Mouse (Mus musculus) hindbrain, embryonic 12.5 days (tissue): ENCODE measurements around the gene Nwd2. TPM values are rescaled to one million over a fixed set of nuclear protein-coding genes. Genes with fewer than 3 reads are reported as not detected.

Source experiments
- ATAC-seq: fragments of 200-750 bp; cut with Nextera tagmentation; 2 replicates; pipeline ENCODE4 v1.8.0; 2017; ENCODE audit warnings: moderate TSS enrichment; ENCODE audit not compliant: low FRiP score
- H3K27ac ChIP-seq: fragments of 300-500 bp; sonication (generic); 2 replicates; pipeline ENCODE4 v1.5.1; 2016; ENCODE audit warnings: mild to moderate bottlenecking
- H3K27me3 ChIP-seq: fragments of 300-500 bp; sonication (generic); 2 replicates; pipeline ENCODE4 v1.6.1; 2016; ENCODE audit warnings: mild to moderate bottlenecking
- H3K36me3 ChIP-seq: fragments of 300-500 bp; sonication (generic); 2 replicates; pipeline ENCODE4 v1.6.1; 2016; ENCODE audit warnings: mild to moderate bottlenecking
- H3K4me1 ChIP-seq: fragments of 300-500 bp; sonication (generic); 2 replicates; pipeline ENCODE4 v1.6.1; 2016
- H3K4me2 ChIP-seq: fragments of 300-500 bp; sonication (generic); replicated peaks from 2 replicates; pipeline ENCODE4 v1.6.1; 2016; ENCODE audit warnings: mild to moderate bottlenecking
- H3K4me3 ChIP-seq: fragments of 300-500 bp; sonication (generic); 2 replicates; pipeline ENCODE4 v1.5.1; 2016; ENCODE audit warnings: mild to moderate bottlenecking
- H3K9ac ChIP-seq: fragments of 300-500 bp; sonication (generic); 2 replicates; pipeline ENCODE4 v1.6.1; 2016; ENCODE audit warnings: mild to moderate bottlenecking, moderate library complexity
- H3K9me3 ChIP-seq: fragments of 300-500 bp; sonication (generic); replicated peaks from 2 replicates; pipeline ENCODE4 v1.6.1; 2016; ENCODE audit warnings: mild to moderate bottlenecking
- WGBS: fragments of 180-500 bp; shearing (Covaris S2); methylation state at CpG from one replicate; pipeline ENCODE4 v1.1.7; 2016; 5-methylcytosine and 5-hydroxymethylcytosine counted together
- polyA plus RNA-seq: library from polyadenylated mRNA; unstranded; fragments of >200 nt; fragmentation: Nextera tagmentation; extraction: Ambion mirVana; gene quantifications from 2 replicates; pipeline ENCODE4 v1.2.1, GENCODE M21; 2016

Nwd2 gene
- polyA plus RNA-seq, 1 experiment from 2014 or later = 5.3 TPM

- Histone ChIP-seq H3K27me3 (no peaks in the 10 kb centered on the region), H3K9me3 (no peaks in the 10 kb centered on the region)
- WGBS = 82% methylated on average over 8 of the region's 8 CpGs
These were observed 173.0 kb downstream of the Nwd2 start for GRCm38 (mm10) chr5:63821860-63822259.

GRCm38 (mm10) chr5:63823362-63824332 is 174.7 kb downstream of the Nwd2 start:
- H3K36me3 ChIP-seq = no peaks in the 10 kb centered on the region
- H3K9me3 ChIP-seq = no peaks in the 10 kb centered on the region
- H3K4me3 ChIP-seq = no peak overlapping the region
- H3K4me1 ChIP-seq = 0 out of 2 replicates have a peak, but pooled peaks cover 3% of the 10 kb centered on the region
- H3K27ac ChIP-seq = no peak overlapping the region
- H3K9ac ChIP-seq = no peak overlapping the region
- WGBS = 80% methylated on average over 10 of the region's 10 CpGs
- H3K27me3 ChIP-seq = no peaks in the 10 kb centered on the region
- H3K4me2 ChIP-seq = no peak overlapping the region
- no peak for ATAC-seq

More at GRCm38 (mm10) chr5:63821860-63822259, 173.0 kb downstream of the Nwd2 start:
- no peak overlapping the region for H3K9ac ChIP-seq
- ATAC-seq = no peak
- no peak overlapping the region for H3K4me2 ChIP-seq
- no peaks in the 10 kb centered on the region for H3K4me1 ChIP-seq
- no peak overlapping the region for H3K27ac ChIP-seq
- H3K36me3 ChIP-seq = no peaks in the 10 kb centered on the region
- no peak overlapping the region for H3K4me3 ChIP-seq

DNA sequence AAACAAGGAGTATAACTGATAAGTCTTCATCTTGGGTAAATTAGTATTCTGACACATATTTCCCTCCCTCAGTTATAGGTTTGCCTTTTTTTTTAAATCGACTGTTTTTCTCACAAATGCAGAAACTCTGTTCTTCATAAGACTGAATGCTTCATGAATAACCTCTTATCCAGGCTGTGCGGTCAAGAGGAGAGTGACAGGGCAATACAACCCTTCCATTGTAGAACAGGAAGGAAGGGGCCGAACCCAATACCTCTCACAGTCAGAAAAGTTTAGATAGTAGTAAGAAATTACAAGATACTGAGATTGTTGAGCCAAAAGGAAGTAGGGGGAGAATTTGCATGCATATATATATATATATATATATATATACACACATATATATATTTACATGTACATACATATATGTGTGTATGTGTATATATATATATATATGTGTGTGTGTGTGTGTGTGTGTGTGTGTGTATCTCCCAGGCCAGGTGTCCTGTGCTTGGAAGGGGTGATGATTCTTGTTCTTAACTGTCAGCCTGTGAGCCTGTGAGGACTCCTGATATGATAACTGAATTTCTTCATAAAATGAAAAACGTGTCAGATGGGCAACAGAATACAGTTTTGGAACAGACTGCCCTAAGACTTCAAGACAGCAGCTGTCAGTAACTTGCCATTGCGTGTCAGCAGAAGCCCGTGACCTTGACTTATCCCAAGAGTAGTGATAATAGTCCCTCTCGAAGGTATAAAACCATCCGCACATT is 175.9 kb downstream of the Nwd2 start:
- 86% methylated on average over 8 of the region's 8 CpGs for WGBS
- no peak for ATAC-seq

DNA sequence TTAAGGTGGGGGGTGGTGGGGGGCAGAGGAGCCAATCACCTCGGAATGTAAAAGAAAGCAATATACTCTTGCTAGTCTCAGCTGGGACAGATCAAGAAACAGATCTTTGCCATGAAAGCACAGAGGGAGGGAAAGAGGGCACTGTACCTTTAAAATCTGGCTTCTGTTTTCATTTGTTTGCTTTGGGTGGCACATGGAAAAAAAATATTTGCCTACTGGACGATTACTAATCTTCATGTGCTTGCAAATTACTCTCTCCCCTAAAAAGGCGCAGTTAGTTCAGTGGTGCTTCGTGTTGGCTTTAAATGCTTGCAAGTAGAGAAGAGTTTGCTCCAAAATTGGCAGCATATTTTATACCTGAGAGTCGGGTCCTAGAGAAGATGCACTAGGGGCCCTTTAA is 177.0 kb downstream of the Nwd2 start:
- 79% methylated on average over 5 of the region's 5 CpGs for WGBS
- H3K4me2 ChIP-seq = no peak overlapping the region
- ATAC-seq = no peak

More for the DNA sequence above, 175.9 kb downstream of the Nwd2 start:
- H3K27me3 ChIP-seq = no peaks in the 10 kb centered on the region
- no peak overlapping the region for H3K9ac ChIP-seq
- H3K9me3 ChIP-seq = no peaks in the 10 kb centered on the region
- no peak overlapping the region for H3K27ac ChIP-seq
- H3K36me3 ChIP-seq = no peaks in the 10 kb centered on the region
- H3K4me3 ChIP-seq = no peak overlapping the region
- H3K4me2 ChIP-seq = no peak overlapping the region
- H3K4me1 ChIP-seq = 0 out of 2 replicates have a peak, but pooled peaks cover 3% of the 10 kb centered on the region

DNA sequence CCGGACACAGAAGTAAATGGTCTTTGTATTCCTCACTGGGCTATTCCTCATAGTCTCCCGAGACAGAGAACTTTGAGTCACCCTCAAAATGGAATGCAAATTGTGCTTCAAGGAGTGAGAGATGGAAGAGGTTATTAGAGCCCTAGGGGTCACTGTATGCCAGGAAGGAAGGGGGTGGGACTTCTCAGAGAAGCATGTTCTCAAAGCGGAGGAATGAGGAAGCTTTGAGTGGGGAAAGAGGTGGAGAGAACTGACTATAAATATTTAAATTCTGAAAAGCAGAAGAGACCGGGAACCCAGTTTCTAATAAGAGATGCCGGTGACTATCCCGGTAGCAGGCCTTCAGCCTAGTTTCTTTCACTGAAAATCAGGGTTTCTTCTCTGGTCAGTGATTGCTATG is 178.1 kb downstream of the Nwd2 start:
- H3K9ac ChIP-seq = no peak overlapping the region
- H3K36me3 ChIP-seq = no peaks in the 10 kb centered on the region
- H3K27ac ChIP-seq = no peak overlapping the region
- no peak for ATAC-seq
- no peaks in the 10 kb centered on the region for H3K27me3 ChIP-seq
- H3K4me1 ChIP-seq = 0 out of 2 replicates have a peak, but pooled peaks cover 3% of the 10 kb centered on the region
- H3K4me2 ChIP-seq = no peak overlapping the region
- H3K9me3 ChIP-seq = no peaks in the 10 kb centered on the region
- no peak overlapping the region for H3K4me3 ChIP-seq
- WGBS = 77% methylated on average over 6 of the region's 6 CpGs

More for the DNA sequence above, 177.0 kb downstream of the Nwd2 start:
- no peak overlapping the region for H3K4me3 ChIP-seq
- 0 out of 2 replicates have a peak, but pooled peaks cover 3% of the 10 kb centered on the region for H3K4me1 ChIP-seq
- H3K9me3 ChIP-seq = no peaks in the 10 kb centered on the region
- H3K36me3 ChIP-seq = no peaks in the 10 kb centered on the region
- no peak overlapping the region for H3K9ac ChIP-seq
- no peak overlapping the region for H3K27ac ChIP-seq
- H3K27me3 ChIP-seq = no peaks in the 10 kb centered on the region

GRCm38 (mm10) chr5:63827415-63828053 is 178.6 kb downstream of the Nwd2 start:
- Histone ChIP-seq H3K4me3 (no peak overlapping the region), H3K4me2 (no peak overlapping the region), H3K27me3 (no peaks in the 10 kb centered on the region), H3K9ac (no peak overlapping the region), H3K27ac (no peak overlapping the region), H3K36me3 (no peaks in the 10 kb centered on the region), H3K9me3 (no peaks in the 10 kb centered on the region), H3K4me1 (0 out of 2 replicates have a peak, but pooled peaks cover 3% of the 10 kb centered on the region)
- WGBS = 59% methylated on average over 5 of the region's 5 CpGs
- ATAC-seq = no peak

DNA sequence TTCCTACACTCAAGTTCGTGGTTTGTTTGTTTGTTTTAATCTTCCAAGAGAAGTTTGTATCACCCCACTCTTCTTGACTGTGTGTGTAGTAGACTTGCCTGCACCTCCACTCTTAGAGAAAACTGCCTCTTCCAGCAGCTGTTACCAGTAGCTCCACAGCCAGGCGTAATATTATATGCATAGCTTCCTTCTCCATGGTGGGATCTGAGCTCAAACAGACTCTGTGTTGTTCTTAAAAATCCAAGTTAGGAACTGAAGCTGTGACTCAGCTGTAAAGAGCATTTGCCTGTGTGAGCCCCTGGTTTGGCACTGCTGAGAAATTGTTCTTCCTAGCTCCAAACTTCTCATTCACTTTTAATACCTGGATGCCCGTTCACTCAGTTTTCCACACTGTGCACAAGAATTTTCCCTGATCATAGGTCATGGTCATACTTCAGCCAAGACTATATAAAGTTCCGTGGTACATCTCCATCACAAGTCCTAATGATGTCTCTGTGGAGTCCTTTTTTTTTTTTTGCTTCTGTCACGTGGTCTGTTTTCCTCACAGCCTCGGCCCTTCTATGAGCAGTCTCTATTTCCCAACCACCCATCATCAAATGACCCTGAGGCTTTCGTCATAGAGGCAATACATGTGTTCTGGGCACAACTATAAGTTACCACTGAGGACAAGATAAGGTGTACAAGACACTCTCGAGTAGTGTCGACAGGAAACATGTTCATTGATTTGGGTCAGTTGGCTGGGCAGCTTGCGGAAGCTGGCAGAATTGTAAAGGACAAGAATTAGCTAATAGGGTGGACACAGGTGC is 179.7 kb downstream of the Nwd2 start:
- Histone ChIP-seq H3K4me2 (no peak overlapping the region), H3K4me3 (no peak overlapping the region), H3K9me3 (no peaks in the 10 kb centered on the region), H3K4me1 (0 out of 2 replicates have a peak, but pooled peaks cover 3% of the 10 kb centered on the region), H3K9ac (no peak overlapping the region), H3K27me3 (no peaks in the 10 kb centered on the region), H3K27ac (no peak overlapping the region), H3K36me3 (no peaks in the 10 kb centered on the region)
- ATAC-seq = no peak
- WGBS = 78% methylated on average over 10 of the region's 10 CpGs

DNA sequence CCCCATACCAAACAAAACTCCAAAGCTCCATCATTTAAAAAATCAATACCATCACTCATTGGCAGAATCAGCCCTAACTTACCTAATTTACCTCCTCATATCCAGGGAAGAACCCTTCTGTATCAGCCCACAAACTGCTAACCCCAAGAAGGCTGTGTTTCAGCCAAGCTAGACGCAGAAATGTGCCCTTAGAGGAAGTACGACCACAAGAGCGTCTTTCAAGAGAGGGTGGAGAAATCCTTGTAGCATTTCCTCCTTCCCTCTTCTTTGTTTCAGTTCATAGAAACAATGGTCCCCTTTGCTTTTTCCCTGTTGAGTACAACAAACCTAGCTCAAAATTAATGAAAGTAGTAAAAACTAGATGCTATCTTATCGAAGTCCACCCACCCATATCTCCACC is 182.2 kb downstream of the Nwd2 start:
- Histone ChIP-seq H3K4me1 (0 out of 2 replicates have a peak, but pooled peaks cover 3% of the 10 kb centered on the region), H3K4me3 (no peak overlapping the region), H3K27ac (no peak overlapping the region), H3K9ac (no peak overlapping the region), H3K4me2 (no peak overlapping the region), H3K9me3 (no peaks in the 10 kb centered on the region), H3K36me3 (no peaks in the 10 kb centered on the region), H3K27me3 (no peaks in the 10 kb centered on the region)
- 87% methylated on average over 4 of the region's 4 CpGs for WGBS
- no peak for ATAC-seq

GRCm38 (mm10) chr5:63833955-63834354 is 185.1 kb downstream of the Nwd2 start:
- 58% methylated on average over 5 of the region's 5 CpGs for WGBS
- Histone ChIP-seq H3K36me3 (no peaks in the 10 kb centered on the region), H3K27me3 (no peaks in the 10 kb centered on the region), H3K4me3 (no peak overlapping the region), H3K9me3 (no peaks in the 10 kb centered on the region), H3K4me2 (no peak overlapping the region), H3K27ac (no peak overlapping the region), H3K4me1 (no peaks in the 10 kb centered on the region), H3K9ac (no peak overlapping the region)
- ATAC-seq = no peak

DNA sequence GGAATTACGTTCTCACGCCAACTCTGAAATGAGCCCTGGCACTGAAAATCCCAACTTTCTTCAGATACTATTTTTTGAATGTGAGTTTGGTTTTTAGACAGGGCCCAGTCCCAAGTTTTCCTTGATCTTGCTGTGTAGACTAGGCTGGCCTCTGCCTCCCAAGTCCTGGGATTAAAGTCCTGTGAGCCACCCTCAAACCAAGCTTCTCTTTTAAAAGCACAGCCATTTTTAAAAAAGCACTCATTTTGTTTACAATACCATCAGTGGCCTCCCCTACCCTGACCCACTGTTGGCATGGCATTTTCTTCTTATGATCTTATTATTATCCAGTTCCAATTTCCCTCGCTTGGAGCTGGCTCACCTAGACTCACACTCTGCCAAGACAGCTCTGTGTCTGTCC is 185.5 kb downstream of the Nwd2 start:
- Histone ChIP-seq H3K4me2 (no peak overlapping the region), H3K27ac (no peak overlapping the region), H3K27me3 (no peaks in the 10 kb centered on the region), H3K4me3 (no peak overlapping the region), H3K4me1 (no peaks in the 10 kb centered on the region), H3K36me3 (no peaks in the 10 kb centered on the region), H3K9ac (no peak overlapping the region), H3K9me3 (no peaks in the 10 kb centered on the region)
- no peak for ATAC-seq
- 88% methylated on average over 3 of the region's 3 CpGs for WGBS

DNA sequence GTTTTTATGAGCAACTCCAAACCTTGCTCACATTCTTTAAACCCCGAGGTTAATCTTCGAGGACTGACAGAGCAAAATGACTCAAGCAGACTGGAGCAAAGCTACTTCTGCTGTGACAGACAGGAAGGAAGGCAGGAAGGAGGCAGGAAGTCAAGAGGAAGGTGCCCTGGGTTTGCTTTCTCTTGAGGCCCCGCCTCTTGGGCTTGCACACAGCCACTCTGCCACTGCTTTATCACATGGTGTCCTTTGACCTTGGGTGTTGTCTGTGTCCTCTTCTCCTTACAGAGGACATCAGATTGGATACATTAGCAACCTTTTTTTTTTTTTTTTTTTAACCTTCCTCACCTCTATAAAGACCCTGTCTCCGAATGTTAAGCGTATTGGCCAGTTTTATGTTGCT is 188.2 kb downstream of the Nwd2 start:
- WGBS = 90% methylated on average over 5 of the region's 5 CpGs
- H3K4me1 ChIP-seq = no peaks in the 10 kb centered on the region
- no peak for ATAC-seq
- no peaks in the 10 kb centered on the region for H3K27me3 ChIP-seq
- no peak overlapping the region for H3K4me3 ChIP-seq
- no peak overlapping the region for H3K27ac ChIP-seq
- H3K4me2 ChIP-seq = no peak overlapping the region
- H3K9me3 ChIP-seq = no peaks in the 10 kb centered on the region
- H3K36me3 ChIP-seq = no peaks in the 10 kb centered on the region
- no peak overlapping the region for H3K9ac ChIP-seq
